Mouse (Mus musculus) telencephalon, adult 2 months (tissue): ENCODE results near the gene Gm10719.
"Not testable (repeated sequence)": the region's sequence is repeated elsewhere in the genome, so short reads cannot be mapped to it uniquely, and the experiment has no call there.

Experiments used
- DNase-seq: peaks from one replicate; pipeline ENCODE4 v3.0.0-alpha.2; 2011; ENCODE audit warnings: low read depth, low spot score

The Gm10719 gene

DNA sequence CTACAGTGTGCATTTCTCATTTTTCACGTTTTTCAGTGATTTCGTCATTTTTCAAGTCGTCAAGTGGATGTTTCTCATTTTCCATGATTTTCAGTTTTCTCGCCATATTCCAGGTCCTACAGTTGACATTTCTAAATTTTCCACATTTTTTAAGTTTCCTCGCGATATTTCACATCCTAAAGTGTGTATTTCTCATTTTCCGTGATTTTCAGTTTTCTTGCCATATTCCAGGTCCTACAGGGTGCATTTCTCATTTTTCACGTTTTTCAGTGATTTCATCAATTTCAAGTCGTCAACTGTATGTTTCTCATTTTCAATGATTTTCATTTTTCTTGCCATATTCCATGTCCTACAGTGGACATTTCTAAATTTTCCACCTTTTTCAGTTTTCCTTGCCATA, at the start of gene Gm10719:
Gene Gm10719 (plus strand): TSS at position 301 of the 400 bp plus-strand sequence.
- DNase-seq: not testable (repeated sequence)

- not testable (repeated sequence) for DNase-seq
Observed at GRCm38 (mm10) chr9:3000445-3000972, 16.7 kb upstream of the Gm10719 start, which contains the start of gene Gm10722. Gene Gm10722 (plus strand): TSS chr9:3000922.

DNA sequence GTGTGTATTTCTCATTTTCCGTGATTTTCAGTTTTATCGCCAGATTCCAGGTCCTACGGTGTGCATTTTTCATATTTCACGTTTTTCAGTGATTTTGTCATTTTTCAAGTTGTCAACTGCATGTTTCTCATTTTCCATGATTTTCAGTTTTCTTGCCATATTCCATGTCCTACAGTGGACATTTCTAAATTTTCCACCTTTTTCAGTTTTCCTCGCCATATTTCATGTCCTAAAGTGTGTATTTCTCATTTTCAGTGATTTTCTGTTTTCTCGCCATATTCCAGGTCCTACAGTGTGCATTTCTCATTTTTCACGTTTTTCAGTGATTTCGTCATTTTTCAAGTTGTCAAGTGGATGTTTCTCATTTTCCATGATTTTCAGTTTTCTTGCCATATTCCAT, 16.2 kb upstream of the Gm10719 start:
- DNase-seq: not testable (repeated sequence)

DNA sequence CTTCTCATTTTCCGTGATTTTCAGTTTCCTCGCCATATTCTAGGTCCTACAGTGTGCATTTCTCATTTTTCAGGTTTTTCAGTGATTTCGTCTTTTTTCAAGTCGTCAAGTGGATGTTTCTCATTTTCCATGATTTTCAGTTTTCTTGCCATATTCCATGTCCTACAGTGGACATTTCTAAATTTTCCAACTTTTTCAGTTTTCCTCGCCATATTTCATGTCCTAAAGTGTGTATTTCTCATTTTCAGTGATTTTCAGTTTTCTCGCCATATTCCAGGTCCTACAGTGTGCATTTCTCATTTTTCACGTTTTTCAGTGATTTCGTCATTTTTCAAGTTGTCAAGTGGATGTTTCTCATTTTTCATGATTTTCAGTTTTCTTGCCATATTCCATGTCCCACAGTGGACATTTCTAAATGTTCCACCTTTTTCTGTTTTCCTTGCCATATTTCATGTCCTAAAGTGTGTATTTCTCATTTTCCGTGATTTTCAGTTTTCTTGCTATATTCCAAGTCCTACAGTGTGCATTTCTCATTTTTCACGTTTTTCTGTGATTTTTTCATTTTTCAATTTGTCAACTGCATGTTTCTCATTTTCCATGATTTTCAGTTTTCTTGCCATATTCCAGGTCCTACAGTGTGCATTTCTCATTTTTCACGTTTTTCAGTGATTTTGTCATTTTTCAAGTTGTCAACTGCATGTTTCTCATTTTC, 15.1 kb upstream of the Gm10719 start:
- DNase-seq: not testable (repeated sequence)

DNA sequence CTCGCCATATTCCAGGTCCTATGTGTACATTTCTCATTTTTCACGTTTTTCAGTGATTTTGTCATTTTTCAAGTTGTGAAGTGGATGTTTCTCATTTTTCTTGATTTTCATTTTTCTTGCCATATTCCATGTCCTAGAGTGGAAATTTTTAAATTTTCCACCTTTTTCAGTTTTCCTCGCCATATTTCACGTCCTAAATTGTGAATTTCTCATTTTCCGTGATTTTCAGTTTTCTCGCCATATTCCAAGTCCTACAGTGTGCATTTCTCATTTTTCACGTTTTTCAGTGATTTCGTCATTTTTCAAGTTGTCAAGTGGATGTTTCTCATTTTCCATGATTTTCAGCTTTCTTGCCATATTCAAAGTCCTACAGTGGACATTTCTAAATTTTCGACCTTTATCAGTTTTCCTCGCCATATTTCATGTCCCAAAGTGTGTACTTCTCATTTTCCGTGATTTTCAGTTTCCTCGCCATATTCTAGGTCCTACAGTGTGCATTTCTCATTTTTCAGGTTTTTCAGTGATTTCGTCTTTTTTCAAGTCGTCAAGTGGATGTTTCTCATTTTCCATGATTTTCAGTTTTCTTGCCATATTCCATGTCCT, 14.3 kb upstream of the Gm10719 start, which contains the start of gene Gm11168:
Gene Gm11168 (plus strand): TSS at position 553 of the 603 bp plus-strand sequence.
- not testable (repeated sequence) for DNase-seq

- DNase-seq: not testable (repeated sequence)
Observed at GRCm38 (mm10) chr9:3006179-3006578, 11.0 kb upstream of the Gm10719 start.

DNA sequence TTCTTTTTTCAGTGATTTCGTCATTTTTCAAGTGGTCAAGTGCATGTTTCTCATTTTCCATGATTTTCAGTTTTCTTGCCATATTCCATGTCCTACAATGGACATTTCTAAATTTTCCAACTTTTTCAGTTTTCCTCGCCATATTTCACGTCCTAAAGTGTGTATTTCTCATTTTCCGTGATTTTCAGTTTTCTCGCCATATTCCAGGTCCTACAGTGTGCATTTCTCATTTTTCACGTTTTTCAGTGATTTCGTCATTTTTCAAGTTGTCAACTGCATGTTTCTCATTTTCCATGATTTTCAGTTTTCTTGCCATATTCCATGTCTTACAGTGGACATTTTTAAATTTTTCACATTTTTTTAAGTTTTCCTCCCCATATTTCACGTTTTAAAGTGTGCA, 10.6 kb upstream of the Gm10719 start:
- not testable (repeated sequence) for DNase-seq

GRCm38 (mm10) chr9:3007272-3007671, 9.9 kb upstream of the Gm10719 start:
- DNase-seq: not testable (repeated sequence)

- not testable (repeated sequence) for DNase-seq
Observed at GRCm38 (mm10) chr9:3009331-3009730, 7.9 kb upstream of the Gm10719 start.

DNA sequence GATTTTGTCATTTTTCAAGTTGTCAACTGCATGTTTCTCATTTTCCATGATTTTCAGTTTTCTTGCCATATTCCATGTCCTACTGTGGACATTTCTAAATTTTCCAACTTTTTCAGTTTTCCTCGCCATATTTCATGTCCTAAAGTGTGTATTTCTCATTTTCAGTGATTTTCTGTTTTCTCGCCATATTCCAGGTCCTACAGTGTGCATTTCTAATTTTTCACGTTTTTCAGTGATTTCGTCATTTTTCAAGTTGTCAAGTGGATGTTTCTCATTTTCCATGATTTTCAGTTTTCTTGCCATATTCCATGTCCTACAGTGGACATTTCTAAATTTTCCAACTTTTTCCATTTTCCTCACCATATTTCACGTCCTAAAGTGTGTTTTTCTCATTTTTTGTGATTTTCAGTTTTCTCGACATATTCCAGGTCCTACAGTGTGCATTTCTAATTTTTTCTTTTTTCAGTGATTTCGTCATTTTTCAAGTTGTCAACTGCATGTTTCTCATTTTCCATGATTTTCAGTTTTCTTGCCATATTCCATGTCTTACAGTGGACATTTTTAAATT, 5.1 kb upstream of the Gm10719 start:
- not testable (repeated sequence) for DNase-seq

GRCm38 (mm10) chr9:3012733-3013279, 4.4 kb upstream of the Gm10719 start, which contains the start of gene Gm10721:
Gene Gm10721 (plus strand): TSS chr9:3013140.
- DNase-seq: not testable (repeated sequence)

DNA sequence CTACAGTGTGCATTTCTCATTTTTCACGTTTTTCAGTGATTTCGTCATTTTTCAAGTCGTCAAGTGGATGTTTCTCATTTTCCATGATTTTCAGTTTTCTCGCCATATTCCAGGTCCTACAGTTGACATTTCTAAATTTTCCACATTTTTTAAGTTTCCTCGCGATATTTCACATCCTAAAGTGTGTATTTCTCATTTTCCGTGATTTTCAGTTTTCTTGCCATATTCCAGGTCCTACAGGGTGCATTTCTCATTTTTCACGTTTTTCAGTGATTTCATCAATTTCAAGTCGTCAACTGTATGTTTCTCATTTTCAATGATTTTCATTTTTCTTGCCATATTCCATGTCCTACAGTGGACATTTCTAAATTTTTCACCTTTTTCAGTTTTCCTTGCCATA, 1.9 kb upstream of the Gm10719 start, which contains the start of gene Gm10720:
Gene Gm10720 (plus strand): TSS at position 301 of the 400 bp plus-strand sequence.
- not testable (repeated sequence) for DNase-seq

- not testable (repeated sequence) for DNase-seq
Observed at GRCm38 (mm10) chr9:3015896-3016295, 1.3 kb upstream of the Gm10719 start.

DNA sequence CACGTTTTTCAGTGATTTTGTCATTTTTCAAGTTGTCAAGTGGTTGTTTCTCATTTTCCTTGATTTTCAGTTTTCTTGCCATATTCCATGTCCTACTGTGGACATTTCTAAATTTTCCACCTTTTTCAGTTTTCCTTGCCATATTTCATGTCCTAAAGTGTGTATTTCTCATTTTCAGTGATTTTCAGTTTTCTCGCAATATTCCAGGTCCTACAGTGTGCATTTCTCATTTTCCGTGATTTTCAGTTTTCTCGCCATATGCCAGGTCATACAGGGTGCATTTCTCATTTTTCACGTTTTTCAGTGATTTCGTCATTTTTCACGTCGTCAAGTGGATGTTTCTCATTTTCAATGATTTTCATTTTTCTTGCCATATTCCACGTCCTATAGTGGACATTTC, 1.7 kb downstream of the Gm10719 start:
- not testable (repeated sequence) for DNase-seq

DNA sequence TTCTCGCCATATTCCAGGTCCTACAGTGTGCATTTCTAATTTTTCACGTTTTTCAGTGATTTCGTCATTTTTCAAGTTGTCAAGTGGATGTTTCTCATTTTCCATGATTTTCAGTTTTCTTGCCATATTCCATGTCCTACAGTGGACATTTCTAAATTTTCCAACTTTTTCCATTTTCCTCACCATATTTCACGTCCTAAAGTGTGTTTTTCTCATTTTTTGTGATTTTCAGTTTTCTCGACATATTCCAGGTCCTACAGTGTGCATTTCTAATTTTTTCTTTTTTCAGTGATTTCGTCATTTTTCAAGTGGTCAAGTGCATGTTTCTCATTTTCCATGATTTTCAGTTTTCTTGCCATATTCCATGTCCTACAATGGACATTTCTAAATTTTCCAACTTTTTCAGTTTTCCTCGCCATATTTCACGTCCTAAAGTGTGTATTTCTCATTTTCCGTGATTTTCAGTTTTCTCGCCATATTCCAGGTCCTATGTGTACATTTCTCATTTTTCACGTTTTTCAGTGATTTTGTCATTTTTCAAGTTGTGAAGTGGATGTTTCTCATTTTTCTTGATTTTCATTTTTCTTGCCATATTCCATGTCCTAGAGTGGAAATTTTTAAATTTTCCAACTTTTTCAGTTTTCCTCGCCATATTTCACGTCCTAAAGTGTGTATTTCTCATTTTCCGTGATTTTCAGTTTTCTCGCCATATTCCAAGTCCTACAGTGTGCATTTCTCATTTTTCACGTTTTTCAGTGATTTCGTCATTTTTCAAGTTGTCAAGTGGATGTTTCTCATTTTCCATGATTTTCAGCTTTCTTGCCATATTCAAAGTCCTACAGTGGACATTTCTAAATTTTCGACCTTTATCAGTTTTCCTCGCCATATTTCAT, 2.9 kb downstream of the Gm10719 start:
- DNase-seq: not testable (repeated sequence)

GRCm38 (mm10) chr9:3022316-3023008, 5.3 kb downstream of the Gm10719 start:
- not testable (repeated sequence) for DNase-seq

- DNase-seq: not testable (repeated sequence)
Observed at GRCm38 (mm10) chr9:3023312-3023984, 6.2 kb downstream of the Gm10719 start, which contains the start of gene Gm10718. Gene Gm10718 (plus strand): TSS chr9:3023547.

GRCm38 (mm10) chr9:3023985-3024648, 6.9 kb downstream of the Gm10719 start:
- DNase-seq: not testable (repeated sequence)
